ENCODE assay signal across 14 mouse cellular contexts in genomic region chr12:115404116-115404515, GRCm38 (mm10).
"Had no signal": no experiment of that assay in that cellular context is flagged by ENCODE, and none has a peak within 500 bp of the region (broad histone marks: within the 10 kb centered on the region; RNA-seq: fewer than 3 reads in every experiment).

No protein-coding gene starts in this region.

- DNase-seq: kidney, adult 8-10 months; kidney, postnatal 25 days; left cerebral cortex, postnatal 4 days; lung, adult 18-20 months; midbrain, embryonic 14.5 days; right cerebral cortex, postnatal 4 days; thymus, adult 2 months; thymus, postnatal 36 days had no signal

- H3K36me3 ChIP-seq: limb, embryonic 13.5 days; midbrain, embryonic 10.5 days; neural tube, embryonic 12.5 days; stomach, embryonic 15.5 days had no signal

- H3K27ac ChIP-seq: limb, embryonic 13.5 days; liver, embryonic 14.5 days; midbrain, embryonic 10.5 days; neural tube, embryonic 12.5 days; stomach, embryonic 15.5 days had no signal

- H3K27me3 ChIP-seq: limb, embryonic 13.5 days; neural tube, embryonic 12.5 days; stomach, embryonic 15.5 days had no signal

- H3K4me3 ChIP-seq: limb, embryonic 13.5 days; midbrain, embryonic 10.5 days; myocyte; neural tube, embryonic 12.5 days; stomach, embryonic 15.5 days had no signal

- H3K9me3 ChIP-seq: stomach, embryonic 15.5 days had no signal

- H3K4me1 ChIP-seq: limb, embryonic 13.5 days; midbrain, embryonic 10.5 days; neural tube, embryonic 12.5 days; stomach, embryonic 15.5 days had no signal
